Mouse (Mus musculus): Measurements from ENCODE around the gene Nyap2.

- no peak for TF ChIP-seq EP300 (optimal IDR thresholded peaks at IDR 0.05)
- TF ChIP-seq CTCF (IDR thresholded peaks at IDR 0.05; ENCODE audit: low read depth): no peak
Observed at GRCm38 (mm10) chr1:81250068-81250467, 173.3 kb downstream of the Nyap2 start.

Data from stomach, postnatal 0 days (tissue).